Mouse (Mus musculus) stomach, embryonic 14.5 days (tissue): ENCODE data around the gene Adprh. TPM values are rescaled to one million over a fixed set of nuclear protein-coding genes. Genes with fewer than 3 reads are reported as not detected.
A peak's percentile ranks its signal among the peaks of the same experiment; 100 is the strongest.
"Not testable (repeated sequence)": the region's sequence is repeated elsewhere in the genome, so short reads cannot be mapped to it uniquely, and the experiment has no call there.

Experiments
- ATAC-seq: fragments of 200-750 bp; cut with Nextera tagmentation; 2 replicates; pipeline ENCODE4 v1.8.0; 2017; ENCODE audit warnings: low read depth, moderate TSS enrichment; ENCODE audit not compliant: insufficient number of reproducible peaks, insufficient read depth, low FRiP score
- H3K27ac ChIP-seq: fragments of 300-500 bp; sonication (generic); 2 replicates; pipeline ENCODE4 v1.5.1; 2014; ENCODE audit warnings: mild to moderate bottlenecking, low read length, moderate library complexity, mixed read lengths
- H3K27me3 ChIP-seq: fragments of 300-500 bp; sonication (generic); 2 replicates; pipeline ENCODE4 v1.6.1; 2014; ENCODE audit warnings: low read length, control low read depth, mixed read lengths; ENCODE audit not compliant: control insufficient read depth, insufficient read depth
- H3K36me3 ChIP-seq: fragments of 300-500 bp; sonication (generic); 2 replicates; pipeline ENCODE4 v1.6.1; 2014; ENCODE audit warnings: mild to moderate bottlenecking, control low read depth, low read length, moderate library complexity, mixed read lengths; ENCODE audit not compliant: control insufficient read depth, insufficient read depth
- H3K4me1 ChIP-seq: fragments of 300-500 bp; sonication (generic); 2 replicates; pipeline ENCODE4 v1.6.1; 2014; ENCODE audit warnings: low read length, control low read depth, mixed read lengths; ENCODE audit not compliant: control insufficient read depth, insufficient read depth
- H3K4me2 ChIP-seq: fragments of 300-500 bp; sonication (generic); replicated peaks from 2 replicates; pipeline ENCODE4 v1.6.1; 2014; ENCODE audit warnings: low read depth, low read length, control low read depth
- H3K4me3 ChIP-seq: fragments of 300-500 bp; sonication (generic); 2 replicates; pipeline ENCODE4 v1.5.1; 2014; ENCODE audit warnings: low read depth, low read length, control low read depth
- H3K9ac ChIP-seq: fragments of 300-500 bp; sonication (generic); replicated peaks from 2 replicates; pipeline ENCODE4 v1.6.1; 2014; ENCODE audit warnings: low read depth, mild to moderate bottlenecking, control low read depth, low read length, moderate library complexity, mixed read lengths
- H3K9me3 ChIP-seq: fragments of 300-500 bp; sonication (generic); 2 replicates; pipeline ENCODE4 v1.6.1; 2016; ENCODE audit warnings: low read depth, low read length, control low read depth; ENCODE audit not compliant: control insufficient read depth
- WGBS: fragments of 180-500 bp; shearing (Covaris S2); extraction: QIAGEN DNeasy Blood & Tissue Kit; methylation state at CpG from one replicate; pipeline ENCODE4 v1.1.7; 2014; 5-methylcytosine and 5-hydroxymethylcytosine counted together
- polyA plus RNA-seq: library from polyadenylated mRNA; unstranded; fragments of >200 nt; fragmentation: Nextera tagmentation; extraction: Ambion mirVana; gene quantifications from 2 replicates; pipeline ENCODE4 v1.2.1, GENCODE M21; 2014

Gene Adprh
- polyA plus RNA-seq, 1 experiment from 2014 or later: 93.6 TPM

GRCm38 (mm10) chr16:38477241-38477608, 24.7 kb upstream of the Adprh start:
- 30% methylated on average over 14 of the region's 14 CpGs for WGBS
- H3K4me1 ChIP-seq: not testable (repeated sequence)

DNA sequence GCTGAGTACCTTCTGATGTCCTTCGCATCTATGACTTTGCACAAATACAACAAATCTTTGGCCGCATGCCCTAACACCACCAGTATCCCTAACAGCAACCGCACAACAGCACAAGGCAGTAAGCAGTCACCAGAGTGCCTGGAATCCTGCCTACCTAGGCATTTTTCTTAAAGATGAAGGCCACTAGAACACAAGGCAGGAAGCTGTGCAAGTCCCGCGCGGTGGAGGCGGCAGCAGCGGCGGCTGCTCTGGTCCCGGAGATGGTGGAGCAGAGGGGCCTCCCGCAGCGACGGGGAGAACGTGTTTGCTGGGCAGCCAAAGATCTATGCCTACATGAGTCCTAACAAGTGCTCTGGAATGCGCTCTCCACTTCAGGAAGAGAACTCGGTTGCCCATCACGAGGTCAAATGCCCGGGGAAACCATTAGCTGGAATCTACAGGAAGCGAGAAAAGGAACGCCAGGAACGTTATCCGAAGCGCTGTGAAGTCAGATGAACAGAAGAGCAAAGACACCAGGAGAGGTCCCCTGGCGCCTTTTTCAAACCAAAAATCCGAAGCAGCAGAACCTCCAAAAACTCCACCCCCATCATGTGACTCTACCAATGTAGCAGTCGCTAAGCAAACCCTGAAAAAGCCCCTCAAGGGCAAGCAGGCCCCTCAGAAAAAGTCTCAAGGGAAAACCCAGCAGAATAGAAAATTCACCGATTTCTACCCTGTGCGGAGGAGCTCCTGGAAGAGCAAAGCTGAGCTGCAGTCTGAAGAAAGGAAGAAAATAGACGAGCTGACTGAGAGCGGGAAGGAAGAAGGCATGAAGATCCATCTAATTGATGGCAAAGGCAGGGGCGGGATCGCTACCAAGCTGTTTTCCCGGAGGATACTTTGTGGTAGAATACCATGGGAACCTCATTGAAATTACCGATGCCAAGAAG, 24.1 kb upstream of the Adprh start:
- Histone ChIP-seq H3K27me3 (no peaks in the 10 kb centered on the region), H3K9me3 (no peaks in the 10 kb centered on the region), H3K36me3 (no peaks in the 10 kb centered on the region), H3K4me1 (no peaks in the 10 kb centered on the region), H3K4me2 (peak overlapping the region; percentile 63), H3K4me3 (peak overlapping the region; percentile 31), H3K27ac (no peak overlapping the region), H3K9ac (no peak overlapping the region)
- peak; percentile 56; the same call in 1 of the 2 replicates for ATAC-seq
- 8% methylated on average over 34 of the region's 34 CpGs for WGBS

More at GRCm38 (mm10) chr16:38477241-38477608, 24.7 kb upstream of the Adprh start:
- ATAC-seq, H3K9ac ChIP-seq, H3K36me3 ChIP-seq, H3K9me3 ChIP-seq, H3K27me3 ChIP-seq, H3K27ac ChIP-seq: not testable (repeated sequence)
- H3K4me3 ChIP-seq: peak overlapping the region; percentile 31
- peak overlapping the region; percentile 63 for H3K4me2 ChIP-seq

GRCm38 (mm10) chr16:38475681-38476311, 23.3 kb upstream of the Adprh start:
- Histone ChIP-seq H3K4me2 (peak overlapping the region; percentile 63; the same call in 1 of the 2 replicates), H3K36me3 (no peaks in the 10 kb centered on the region), H3K9me3 (no peaks in the 10 kb centered on the region), H3K4me3 (no peak overlapping the region), H3K9ac (no peak overlapping the region), H3K27ac (no peak overlapping the region), H3K27me3 (no peaks in the 10 kb centered on the region), H3K4me1 (no peaks in the 10 kb centered on the region)
- 38% methylated on average over 4 of the region's 4 CpGs for WGBS
- no peak for ATAC-seq

DNA sequence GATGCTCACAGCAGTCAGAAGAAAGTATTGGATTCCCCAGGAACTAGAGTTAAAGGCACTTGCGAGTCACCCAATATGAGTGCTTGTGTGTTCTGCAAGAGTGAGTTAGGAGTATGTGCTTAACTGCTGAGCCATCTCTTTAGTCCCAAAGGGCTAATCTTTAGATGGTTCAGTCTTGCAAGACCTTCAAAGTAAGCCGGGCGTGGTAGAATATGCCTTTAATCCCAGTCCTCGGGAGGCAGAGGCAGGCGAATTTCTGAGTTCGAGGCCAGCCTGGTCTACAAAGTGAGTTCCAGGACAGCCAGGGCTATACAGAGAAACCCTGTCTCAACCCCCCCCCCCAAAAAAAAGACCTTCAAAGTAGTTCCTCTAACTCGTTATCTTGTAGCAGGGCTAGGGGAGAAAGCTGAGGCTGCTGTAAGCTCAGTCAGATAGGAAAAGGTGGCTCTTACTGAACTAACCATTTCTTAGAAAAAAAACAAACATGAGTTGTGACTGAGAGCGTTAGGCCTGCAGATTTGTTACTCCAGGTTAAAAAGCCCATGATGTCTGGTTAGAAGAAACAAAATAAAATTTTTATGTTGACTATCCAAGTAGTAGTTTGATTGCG, 22.3 kb upstream of the Adprh start:
- no peak overlapping the region for H3K4me2 ChIP-seq
- H3K27ac ChIP-seq: no peak overlapping the region
- ATAC-seq: no peak
- H3K27me3 ChIP-seq: no peaks in the 10 kb centered on the region
- 91% methylated on average over 9 of the region's 9 CpGs for WGBS
- no peak overlapping the region for H3K4me3 ChIP-seq
- H3K9me3 ChIP-seq: no peaks in the 10 kb centered on the region
- no peaks in the 10 kb centered on the region for H3K36me3 ChIP-seq
- no peak overlapping the region for H3K9ac ChIP-seq
- no peaks in the 10 kb centered on the region for H3K4me1 ChIP-seq

DNA sequence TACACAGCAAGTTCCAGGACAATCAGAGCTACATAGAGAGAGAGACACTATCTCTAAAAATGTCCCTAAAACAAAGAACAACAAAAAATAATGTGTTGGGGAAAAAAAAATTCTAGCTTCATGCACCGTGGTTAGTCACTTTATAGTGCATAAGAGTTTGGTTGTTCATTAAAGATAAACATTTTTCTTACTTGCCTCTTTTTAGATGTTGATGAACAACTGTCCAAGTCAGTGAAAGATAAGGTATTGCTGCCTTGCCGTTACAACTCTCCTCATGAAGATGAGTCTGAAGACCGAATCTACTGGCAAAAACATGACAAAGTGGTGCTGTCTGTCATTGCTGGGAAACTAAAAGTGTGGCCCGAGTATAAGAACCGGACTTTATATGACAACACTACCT, 21.2 kb upstream of the Adprh start:
- no peak overlapping the region for H3K4me2 ChIP-seq
- no peak for ATAC-seq
- H3K4me3 ChIP-seq: no peak overlapping the region
- 87% methylated on average over 5 of the region's 5 CpGs for WGBS
- no peaks in the 10 kb centered on the region for H3K4me1 ChIP-seq
- no peaks in the 10 kb centered on the region for H3K36me3 ChIP-seq
- H3K9ac ChIP-seq: no peak overlapping the region
- H3K27ac ChIP-seq: no peak overlapping the region
- no peaks in the 10 kb centered on the region for H3K27me3 ChIP-seq
- H3K9me3 ChIP-seq: no peaks in the 10 kb centered on the region

GRCm38 (mm10) chr16:38472507-38472873, 20.0 kb upstream of the Adprh start:
- no peak overlapping the region for H3K9ac ChIP-seq
- no peaks in the 10 kb centered on the region for H3K9me3 ChIP-seq
- H3K4me3 ChIP-seq: no peak overlapping the region
- H3K27me3 ChIP-seq: no peaks in the 10 kb centered on the region
- no peaks in the 10 kb centered on the region for H3K4me1 ChIP-seq
- H3K27ac ChIP-seq: no peak overlapping the region
- 89% methylated on average over 5 of the region's 5 CpGs for WGBS
- H3K36me3 ChIP-seq: no peaks in the 10 kb centered on the region
- ATAC-seq: no peak
- H3K4me2 ChIP-seq: no peak overlapping the region

DNA sequence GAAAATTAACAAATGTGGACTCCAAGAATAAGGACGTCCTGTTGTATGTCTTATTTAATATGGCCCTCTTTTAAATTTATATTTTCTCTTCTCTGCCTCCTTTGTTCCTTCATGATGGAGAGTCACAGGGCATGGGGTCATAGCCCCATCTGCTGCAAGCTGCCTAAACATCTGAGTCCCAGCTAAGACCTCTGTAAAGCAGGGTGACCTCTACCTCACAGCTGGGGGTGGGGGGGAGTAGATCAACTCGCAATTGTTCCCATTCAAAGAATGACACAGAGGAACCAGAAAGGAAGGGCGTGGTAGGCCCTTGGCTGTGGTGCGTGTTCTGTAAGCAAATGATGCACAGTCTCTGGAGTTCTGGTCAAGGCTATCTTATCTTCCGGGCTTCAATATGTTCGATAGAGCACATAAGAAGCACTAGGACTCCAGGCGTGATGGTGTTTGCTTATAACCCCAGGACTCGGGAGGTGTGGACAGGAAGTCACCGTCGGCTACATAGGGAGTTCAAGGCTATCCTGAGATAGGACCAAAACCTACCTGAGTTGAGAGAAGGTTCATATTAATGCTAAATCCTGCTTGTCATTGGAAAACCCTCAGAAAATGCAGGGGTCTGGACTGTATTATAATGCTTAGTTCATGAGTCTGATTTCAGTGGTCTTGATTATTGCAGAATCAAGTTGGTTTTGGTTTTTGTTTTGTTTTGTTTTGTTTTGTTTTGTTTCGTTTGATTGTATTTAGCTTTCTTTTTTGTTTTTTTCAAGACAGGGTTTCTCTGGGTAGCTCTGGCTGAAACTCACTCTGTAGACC, 19.4 kb upstream of the Adprh start:
- Histone ChIP-seq H3K4me3 (no peak overlapping the region), H3K36me3 (no peaks in the 10 kb centered on the region), H3K27me3 (no peaks in the 10 kb centered on the region), H3K9me3 (no peaks in the 10 kb centered on the region), H3K4me2 (no peak overlapping the region), H3K27ac (no peak overlapping the region), H3K4me1 (no peaks in the 10 kb centered on the region), H3K9ac (no peak overlapping the region)
- WGBS: 72% methylated on average over 11 of the region's 11 CpGs
- no peak for ATAC-seq

DNA sequence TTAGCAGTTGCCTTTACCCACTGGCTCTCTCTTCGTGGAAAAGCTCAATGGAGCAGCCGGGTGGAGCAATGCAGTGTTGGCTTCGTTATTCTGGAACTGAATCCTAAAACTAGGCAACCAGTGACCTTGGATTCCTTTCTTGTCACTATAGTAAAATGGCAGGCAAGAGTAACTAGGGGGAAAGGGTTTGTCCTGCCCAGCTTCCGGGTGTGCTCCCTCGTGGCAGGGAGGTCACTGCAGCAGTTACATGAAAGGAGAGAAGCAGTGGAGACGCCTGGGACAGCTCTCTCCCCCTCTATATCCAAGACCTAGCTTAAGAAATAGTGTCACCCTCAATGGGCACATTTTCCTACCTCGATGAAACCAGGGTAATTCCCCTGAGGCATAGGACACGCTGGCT, 16.9 kb upstream of the Adprh start:
- no peaks in the 10 kb centered on the region for H3K36me3 ChIP-seq
- H3K9me3 ChIP-seq: no peaks in the 10 kb centered on the region
- no peak overlapping the region for H3K9ac ChIP-seq
- H3K4me1 ChIP-seq: no peaks in the 10 kb centered on the region
- no peak overlapping the region for H3K27ac ChIP-seq
- 79% methylated on average over 8 of the region's 8 CpGs for WGBS
- H3K27me3 ChIP-seq: no peaks in the 10 kb centered on the region
- no peak overlapping the region for H3K4me3 ChIP-seq
- H3K4me2 ChIP-seq: no peak overlapping the region
- no peak for ATAC-seq
